Mouse (Mus musculus): ENCODE data around the gene Nav1. TPM values are rescaled to one million over a fixed set of nuclear protein-coding genes. Genes with fewer than 3 reads are reported as not detected.

Nav1 gene
- total RNA-seq (2015) (15.7 and 16.9 TPM in 2 replicates), total RNA-seq (2017) (2.0 and 2.8 TPM in 2 replicates)

DNA sequence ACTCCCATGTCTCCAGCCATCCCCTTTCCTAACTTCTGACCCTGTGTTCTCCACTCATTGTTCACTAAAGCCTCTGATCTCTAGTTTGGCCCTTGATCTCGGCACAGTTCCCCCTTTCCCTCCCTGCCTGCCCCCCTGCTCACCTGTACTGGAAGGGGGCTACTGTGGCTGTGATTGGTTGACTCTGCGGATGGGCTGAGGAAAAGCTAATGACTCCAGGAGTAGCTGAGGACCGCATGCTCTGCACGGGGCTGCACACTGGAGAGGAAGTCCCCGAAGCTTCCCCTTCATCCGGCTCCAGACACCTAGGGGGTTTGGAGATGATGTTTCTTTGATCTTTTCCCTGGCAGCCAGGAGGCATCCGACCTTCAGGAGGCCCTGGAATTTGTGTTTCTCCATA, at the start of gene Nav1:
Nav1 (minus strand) TSS at position 277 of the 400 bp plus-strand sequence.
- ATAC-seq (replicated peaks; ENCODE audit: poor library complexity), result no peak

GRCm38 (mm10) chr1:135653909-135654308, 46.8 kb upstream of the Nav1 start:
- no peak for ATAC-seq (replicated peaks; ENCODE audit: poor library complexity)

- no peak for ATAC-seq (replicated peaks; ENCODE audit: poor library complexity)
Measured at GRCm38 (mm10) chr1:135645459-135646195, 38.5 kb upstream of the Nav1 start.

DNA sequence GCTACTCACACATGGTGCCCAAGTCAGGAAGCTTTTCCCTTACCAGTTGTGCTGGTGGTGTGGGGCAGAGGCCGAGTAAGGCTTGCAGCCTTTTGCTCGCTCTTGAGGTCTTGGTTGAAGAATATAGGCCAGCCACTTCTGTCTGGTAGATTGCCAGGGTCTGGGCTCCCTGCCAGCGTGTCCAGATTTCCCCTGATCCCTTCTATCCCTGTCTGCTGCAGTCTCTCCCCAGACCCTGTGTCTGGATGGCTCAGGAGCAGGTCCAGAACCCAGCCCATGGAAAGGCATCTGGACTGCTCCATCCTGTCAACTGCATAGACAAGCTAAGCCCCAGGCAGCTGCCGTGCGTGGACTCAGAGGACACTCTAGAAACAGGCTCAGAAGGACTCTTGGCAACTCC, 37.0 kb upstream of the Nav1 start:
- no peak for ATAC-seq (replicated peaks; ENCODE audit: poor library complexity)

DNA sequence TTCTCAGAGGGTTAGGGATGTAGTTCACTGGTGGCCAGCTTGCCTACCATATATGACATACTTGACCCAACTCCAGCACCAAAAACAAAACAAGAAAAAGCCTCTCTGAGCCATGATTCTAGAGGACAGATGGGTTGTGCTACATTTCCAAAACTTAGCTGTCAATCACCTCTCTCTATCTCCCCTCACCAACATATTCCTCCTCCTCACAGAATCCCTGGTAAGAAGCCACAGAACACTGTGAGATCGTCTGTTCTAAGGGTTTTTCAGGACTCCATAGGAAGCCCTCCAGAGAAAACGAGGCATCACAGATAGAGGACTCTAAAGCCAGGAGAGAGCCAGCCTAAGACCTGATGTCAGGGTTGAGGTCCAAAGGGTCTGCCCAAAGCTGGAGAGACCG, 36.6 kb upstream of the Nav1 start:
- ATAC-seq (replicated peaks; ENCODE audit: poor library complexity), result no peak

DNA sequence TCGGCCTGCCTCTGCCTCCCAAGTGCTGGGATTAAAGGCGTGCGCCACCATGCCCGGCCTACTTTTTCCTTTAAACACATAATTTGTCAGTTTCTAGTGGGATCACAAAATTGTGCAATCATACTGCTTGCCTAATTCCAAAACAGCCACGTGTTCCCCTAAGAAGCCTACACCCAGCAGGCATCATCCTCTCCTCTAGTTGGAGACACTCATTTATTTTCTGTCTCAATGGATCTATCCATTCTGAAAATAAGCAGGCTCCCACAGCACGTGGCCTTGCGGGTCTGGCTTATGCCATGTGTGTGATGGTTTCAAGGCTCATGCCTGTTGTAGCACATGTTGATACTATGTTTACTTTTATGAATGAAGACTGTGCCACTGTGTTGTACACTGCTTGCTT, 32.8 kb upstream of the Nav1 start:
- 0 out of 2 replicates have a peak, but pooled peaks have one; percentile 26 for ATAC-seq (replicated peaks; ENCODE audit: poor library complexity)

DNA sequence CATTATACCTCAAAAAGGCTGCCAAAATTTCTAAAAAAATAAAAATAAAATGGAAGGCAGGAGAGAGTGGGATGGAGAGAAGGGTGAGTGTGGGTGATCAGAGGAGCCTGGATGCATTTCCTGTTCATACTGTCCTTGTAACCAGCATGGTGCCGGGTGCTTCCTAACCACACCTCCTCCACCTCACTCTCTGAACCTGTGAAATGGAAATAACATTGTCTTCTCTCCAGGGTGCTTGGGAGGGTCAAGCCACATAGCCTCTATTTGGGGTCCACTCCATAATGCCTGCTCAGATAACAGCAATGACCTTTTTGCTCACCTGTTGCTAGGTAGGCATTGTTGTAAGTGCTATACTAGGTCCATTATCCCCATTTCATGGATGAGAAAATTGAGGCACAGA, 32.0 kb upstream of the Nav1 start:
- ATAC-seq (replicated peaks; ENCODE audit: poor library complexity), result no peak

DNA sequence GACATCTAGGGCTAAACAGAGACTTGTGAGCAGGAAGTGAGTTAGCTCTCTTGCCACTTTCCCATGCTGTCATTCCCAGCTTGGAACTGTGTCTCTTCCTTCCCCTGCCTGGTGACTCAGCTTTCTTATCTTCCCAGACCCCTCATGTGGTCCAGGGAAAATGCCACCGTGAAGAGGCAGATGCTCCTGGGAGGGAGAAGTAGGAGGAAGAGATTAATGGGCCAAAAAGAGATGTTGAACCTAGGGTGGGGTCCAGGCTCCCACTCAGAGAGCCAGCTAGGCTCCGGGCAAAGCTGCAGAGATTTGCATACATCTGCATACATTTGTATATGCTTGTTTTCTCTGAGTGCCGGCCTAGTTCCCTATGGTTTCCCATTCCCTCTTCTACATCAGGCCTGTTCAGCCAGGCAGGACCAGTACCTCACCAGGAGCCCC, 30.5 kb upstream of the Nav1 start:
- no peak for ATAC-seq (replicated peaks; ENCODE audit: poor library complexity)

DNA sequence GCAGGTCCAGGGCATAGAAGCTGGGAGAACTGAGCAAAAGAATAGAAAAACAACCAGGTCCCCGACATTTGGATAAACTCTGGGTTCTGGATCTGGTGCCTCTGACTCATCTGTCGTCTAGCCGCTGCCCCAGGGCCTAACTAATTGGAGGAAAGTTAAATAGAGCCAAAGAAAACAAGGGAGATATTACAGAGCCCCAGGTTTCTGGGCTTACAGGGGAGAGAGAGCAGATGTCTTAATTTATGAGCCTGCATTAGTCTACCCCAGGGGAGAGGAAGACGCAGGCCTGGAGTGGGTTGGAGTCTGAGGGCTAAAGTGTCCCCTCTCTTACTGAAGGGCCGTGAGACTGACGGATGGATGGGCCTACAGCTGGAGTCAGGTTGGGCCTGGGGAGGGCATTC, 29.0 kb upstream of the Nav1 start:
- no peak for ATAC-seq (replicated peaks; ENCODE audit: poor library complexity)

GRCm38 (mm10) chr1:135635323-135636064, 28.4 kb upstream of the Nav1 start:
- ATAC-seq (replicated peaks; ENCODE audit: poor library complexity), result no peak

- ATAC-seq (replicated peaks; ENCODE audit: poor library complexity), result 0 out of 2 replicates have a peak, but pooled peaks have one; percentile 27
Measured at GRCm38 (mm10) chr1:135634791-135635190, 27.7 kb upstream of the Nav1 start.

DNA sequence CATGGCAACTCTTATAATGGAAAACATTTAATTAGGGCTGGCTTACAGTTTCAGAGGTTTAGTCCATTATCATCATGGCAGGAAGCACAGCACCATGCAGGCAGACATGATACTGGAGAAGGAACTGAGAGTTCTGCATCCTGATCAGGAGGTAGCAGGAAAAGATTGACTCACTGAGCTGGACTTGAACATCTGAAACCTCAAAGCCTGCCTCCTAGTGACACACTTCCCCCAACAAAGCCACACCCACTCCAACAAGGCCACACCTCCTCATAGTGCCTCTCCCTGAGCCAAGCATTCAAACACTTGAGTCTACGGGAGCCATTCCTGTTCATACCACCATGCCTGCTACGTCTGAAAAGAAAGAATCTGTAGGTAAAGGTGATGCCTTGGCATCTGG, 26.8 kb upstream of the Nav1 start:
- ATAC-seq (replicated peaks; ENCODE audit: poor library complexity), result no peak

DNA sequence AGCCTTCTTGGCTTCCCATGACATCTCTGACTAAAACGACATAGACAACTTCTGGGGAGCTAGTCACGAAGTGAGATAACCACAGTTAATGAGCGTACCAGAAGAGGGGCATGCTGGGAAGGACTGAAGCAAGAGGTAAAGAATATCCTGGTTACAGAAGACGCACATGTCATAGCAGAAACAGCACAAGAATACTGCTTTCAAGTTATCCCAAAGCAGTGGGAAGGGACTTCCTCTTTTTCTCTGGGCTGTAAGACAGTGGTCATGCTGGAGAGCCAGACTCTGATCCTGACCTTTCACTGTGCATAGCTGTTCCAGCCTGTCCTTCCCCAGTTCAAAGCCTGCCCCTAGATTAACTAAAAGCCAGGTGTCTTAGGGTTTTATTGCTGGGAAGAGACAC, 26.4 kb upstream of the Nav1 start:
- peak; percentile 26; the same call in 1 of the 2 replicates for ATAC-seq (replicated peaks; ENCODE audit: poor library complexity)

DNA sequence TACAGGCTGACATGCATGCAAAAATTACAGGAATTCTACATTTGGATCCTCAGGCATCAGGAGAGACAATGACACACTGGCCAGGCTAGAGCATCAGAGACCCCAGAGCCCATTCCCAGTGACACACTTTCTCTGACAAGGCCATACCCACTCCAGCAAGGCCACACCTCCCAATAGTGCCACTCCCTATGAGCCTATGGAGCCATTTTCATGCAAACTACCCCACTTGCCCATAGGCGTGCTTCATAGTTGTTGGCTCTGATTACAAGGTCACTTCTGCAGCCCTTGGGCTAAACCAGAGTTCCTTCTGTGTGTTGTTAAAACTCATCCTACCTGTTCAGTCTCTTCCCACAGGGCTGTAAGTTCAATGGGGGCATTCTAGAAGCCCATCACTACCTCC, 25.1 kb upstream of the Nav1 start:
- no peak for ATAC-seq (replicated peaks; ENCODE audit: poor library complexity)

DNA sequence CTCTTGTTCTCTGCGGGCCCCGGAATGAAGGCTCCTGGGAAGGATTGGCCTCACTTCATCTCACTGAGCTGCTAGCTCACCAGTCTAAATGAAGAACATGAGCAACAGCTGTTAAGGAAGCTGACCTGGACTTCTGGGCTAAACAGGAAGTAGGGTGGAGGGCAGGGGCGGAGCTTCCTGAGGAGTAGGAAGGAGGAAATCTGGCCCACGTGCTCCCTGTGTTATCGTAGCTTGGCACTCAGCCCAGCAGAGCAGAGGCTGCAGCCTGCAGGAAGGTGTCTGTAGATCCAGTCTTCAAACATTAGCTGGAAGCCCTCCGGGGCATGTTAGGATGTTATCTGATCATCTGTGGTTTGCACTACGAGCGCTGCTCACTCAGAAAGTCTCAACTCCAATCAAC, 24.4 kb upstream of the Nav1 start:
- ATAC-seq (replicated peaks; ENCODE audit: poor library complexity), result peak; percentile 84

- ATAC-seq (replicated peaks; ENCODE audit: poor library complexity), result no peak
Measured at GRCm38 (mm10) chr1:135629846-135630245, 22.8 kb upstream of the Nav1 start.

DNA sequence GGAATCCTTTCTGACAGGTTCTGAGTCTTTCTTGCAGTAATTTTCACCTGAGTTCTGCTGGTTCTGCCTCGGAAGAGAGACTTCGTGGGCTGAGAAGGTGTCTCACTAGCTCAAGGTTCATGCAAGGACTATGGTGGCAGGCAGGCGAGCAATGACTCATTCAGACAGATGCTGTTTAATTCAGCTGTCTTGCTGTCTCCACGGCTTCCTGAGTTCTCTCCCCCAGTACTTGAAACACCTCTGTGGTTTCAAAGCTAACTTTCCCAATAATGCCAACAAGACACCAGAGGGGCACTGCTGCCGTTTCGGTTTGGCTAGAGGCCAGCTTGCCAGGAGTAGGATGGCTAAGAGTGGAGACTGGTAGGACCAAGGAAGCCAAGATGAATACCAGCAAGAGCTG, 19.1 kb upstream of the Nav1 start:
- no peak for ATAC-seq (replicated peaks; ENCODE audit: poor library complexity)

DNA sequence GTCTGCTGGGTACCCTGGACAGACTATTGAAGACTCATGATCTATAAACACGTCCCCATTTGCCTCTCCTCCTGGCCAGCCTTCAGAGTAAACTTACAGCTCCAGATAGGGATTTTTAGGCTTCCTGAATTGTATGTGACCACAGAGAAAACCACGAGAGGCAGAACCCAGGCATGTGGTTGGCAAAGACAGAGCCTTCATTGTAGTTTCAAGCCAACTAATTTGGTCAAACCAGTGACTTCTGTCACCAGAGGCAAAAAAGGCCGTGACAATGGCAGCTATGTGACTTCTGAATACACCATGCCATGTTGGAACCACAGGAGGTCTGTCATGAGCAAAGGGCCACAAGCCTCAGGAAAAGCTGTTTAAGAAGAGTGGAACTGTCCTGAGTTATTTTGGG, 18.6 kb upstream of the Nav1 start:
- no peak for ATAC-seq (replicated peaks; ENCODE audit: poor library complexity)

GRCm38 (mm10) chr1:135624646-135625045, 17.6 kb upstream of the Nav1 start:
- no peak for ATAC-seq (replicated peaks; ENCODE audit: poor library complexity)

- ATAC-seq (replicated peaks; ENCODE audit: poor library complexity), result no peak
Measured at GRCm38 (mm10) chr1:135623136-135623535, 16.0 kb upstream of the Nav1 start.

DNA sequence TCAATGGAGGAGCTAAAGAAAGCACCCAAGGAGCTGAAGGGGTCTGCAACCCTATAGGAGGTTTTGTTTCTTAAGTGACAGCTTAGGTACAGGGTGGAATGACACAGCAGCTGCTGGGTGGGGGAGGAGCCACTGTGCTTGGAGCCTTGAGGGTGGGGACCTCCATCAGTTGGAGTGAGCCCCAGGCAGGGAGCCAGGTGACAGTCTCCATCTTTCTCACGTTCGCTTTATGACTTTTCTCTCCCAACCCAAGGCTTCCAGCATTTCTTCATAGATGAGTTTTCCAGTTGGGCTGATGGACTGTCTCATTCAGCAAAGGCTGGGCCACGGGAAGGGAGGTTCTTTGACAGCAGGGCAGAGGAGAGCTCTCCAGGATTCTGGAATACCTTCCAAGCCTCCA, 14.2 kb upstream of the Nav1 start:
- ATAC-seq (replicated peaks; ENCODE audit: poor library complexity), result no peak

DNA sequence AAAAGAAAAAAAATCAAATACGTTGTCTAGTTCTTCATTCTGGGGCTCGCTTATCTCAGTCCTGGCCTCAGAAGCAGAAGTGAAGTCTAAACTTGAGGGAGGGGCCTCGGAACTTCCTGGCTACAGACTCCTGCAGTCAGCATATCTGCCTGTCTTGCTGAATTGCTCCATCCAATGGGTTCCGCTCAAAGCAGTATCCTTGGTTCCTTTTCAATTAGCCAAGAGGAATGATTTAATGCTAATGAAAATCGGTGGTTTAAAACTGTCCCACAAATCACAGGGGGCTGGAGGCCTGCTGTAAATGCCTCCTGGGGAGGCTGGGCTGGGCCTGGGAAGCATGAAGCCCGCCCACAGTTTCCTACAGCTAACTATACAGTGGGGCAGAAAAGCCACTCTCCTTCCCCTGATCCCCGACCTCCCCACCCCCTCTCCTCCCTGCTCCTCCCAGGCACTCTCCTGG, 12.9 kb upstream of the Nav1 start:
- ATAC-seq (replicated peaks; ENCODE audit: poor library complexity), result peak; percentile 85
